Mouse (Mus musculus) liver, postnatal 0 days (tissue): ENCODE data around the gene Myh6.
"Not testable (repeated sequence)": the region's sequence is repeated elsewhere in the genome, so short reads cannot be mapped to it uniquely, and the experiment has no call there.

ENCODE experiments used
- CTCF ChIP-seq: sonication (generic); IDR thresholded peaks from 2 replicates; pipeline ENCODE4 v1.5.1; 2016; ENCODE audit warnings: antibody characterized with exemption, low read depth
- EP300 ChIP-seq: IDR thresholded peaks from 2 replicates; pipeline ENCODE4 v1.6.1; 2016; ENCODE audit warnings: antibody characterized with exemption, low read depth, mild to moderate bottlenecking

- TF ChIP-seq CTCF, EP300: not testable (repeated sequence)
Measured at GRCm38 (mm10) chr14:54988350-54988874, 21.7 kb upstream of the Myh6 start.
